Mouse (Mus musculus): ENCODE measurements around the gene Ap1g1.

- no peak for TF ChIP-seq CTCF (IDR thresholded peaks at IDR 0.05; ENCODE audit: low read depth, low read length)
- TF ChIP-seq POLR2A (IDR thresholded peaks at IDR 0.05; ENCODE audit: borderline replicate concordance, low read depth, low read length), result no peak
These were observed 12.3 kb upstream of the Ap1g1 start for GRCm38 (mm10) chr8:109766081-109766480.
